Mouse (Mus musculus) megakaryocyte, embryonic 14.5 days (primary cell): ENCODE results near the gene Pdcd6ip.

ENCODE experiments used
- FLI1 ChIP-seq: IDR thresholded peaks from 2 replicates; pipeline ENCODE4 v1.6.1; 2012; ENCODE audit warnings: low read length, inconsistent platforms, mixed read lengths
- GATA1 ChIP-seq: IDR thresholded peaks from 3 replicates; pipeline ENCODE4 v1.6.1; 2012; ENCODE audit warnings: mixed read lengths, low read length, inconsistent platforms, borderline replicate concordance

GRCm38 (mm10) chr9:113602140-113602539, 105.9 kb downstream of the Pdcd6ip start:
- TF ChIP-seq GATA1 (no peak), FLI1 (no peak)
